Mouse (Mus musculus): ENCODE results near the gene Boc. TPM values are rescaled to one million over a fixed set of nuclear protein-coding genes. Genes with fewer than 3 reads are reported as not detected.

Gene Boc
- polyA plus RNA-seq (2014; fragmentation: Nextera tagmentation; extraction: Ambion mirVana), result 37.8 and 44.7 TPM in 2 replicates

- WGBS, result under 1% methylated on average over 42 of the region's 46 CpGs
Observed at GRCm38 (mm10) chr16:44558471-44559329, at the start of gene Boc. Boc (minus strand) TSS chr16:44558897.

GRCm38 (mm10) chr16:44606643-44607042, 47.9 kb upstream of the Boc start:
- 68% methylated on average over 1 of the region's 1 CpGs for WGBS
- DNase-seq (ENCODE audit: low spot score, missing footprints) (no peak), ATAC-seq (ENCODE audit: low FRiP score) (no peak)
- H3K4me2 ChIP-seq, result no peak overlapping the region
- H3K4me1 ChIP-seq (ENCODE audit: control insufficient read depth, insufficient read depth, low read length), result peaks cover 10% of the 10 kb centered on the region
- no peak overlapping the region for H3K4me3 ChIP-seq (ENCODE audit: low read depth, low read length)
- no peaks in the 10 kb centered on the region for H3K27me3 ChIP-seq (ENCODE audit: control insufficient read depth, insufficient read depth, low read length)
- no peak overlapping the region for H3K9ac ChIP-seq (ENCODE audit: low read length)
- H3K27ac ChIP-seq (ENCODE audit: low read depth, low read length), result no peak overlapping the region
- no peaks in the 10 kb centered on the region for H3K9me3 ChIP-seq (ENCODE audit: control insufficient read depth, low read length)
- no peaks in the 10 kb centered on the region for H3K36me3 ChIP-seq (ENCODE audit: control insufficient read depth, insufficient read depth, low read length)

More at GRCm38 (mm10) chr16:44558471-44559329, at the start of gene Boc:
- peaks cover 2% of the 10 kb centered on the region; the same call in 1 of the 2 replicates for H3K36me3 ChIP-seq (ENCODE audit: control insufficient read depth, insufficient read depth, low read length)
- H3K27ac ChIP-seq (ENCODE audit: low read depth, low read length), result peak within 1 kb of the TSS; percentile 91
- H3K4me3 ChIP-seq (ENCODE audit: low read depth, low read length), result peak within 1 kb of the TSS; percentile 80
- peaks cover 28% of the 10 kb centered on the region for H3K4me1 ChIP-seq (ENCODE audit: control insufficient read depth, insufficient read depth, low read length)
- H3K9me3 ChIP-seq (ENCODE audit: control insufficient read depth, low read length), result no peaks in the 10 kb centered on the region
- ATAC-seq (ENCODE audit: low FRiP score), result peak; percentile 78
- H3K9ac ChIP-seq (ENCODE audit: low read length), result peak within 1 kb of the TSS; percentile 96
- H3K27me3 ChIP-seq (ENCODE audit: control insufficient read depth, insufficient read depth, low read length), result no peaks in the 10 kb centered on the region
- H3K4me2 ChIP-seq, result peak within 1 kb of the TSS; percentile 63
- peak; percentile 97 for DNase-seq (ENCODE audit: low spot score, missing footprints)

DNA sequence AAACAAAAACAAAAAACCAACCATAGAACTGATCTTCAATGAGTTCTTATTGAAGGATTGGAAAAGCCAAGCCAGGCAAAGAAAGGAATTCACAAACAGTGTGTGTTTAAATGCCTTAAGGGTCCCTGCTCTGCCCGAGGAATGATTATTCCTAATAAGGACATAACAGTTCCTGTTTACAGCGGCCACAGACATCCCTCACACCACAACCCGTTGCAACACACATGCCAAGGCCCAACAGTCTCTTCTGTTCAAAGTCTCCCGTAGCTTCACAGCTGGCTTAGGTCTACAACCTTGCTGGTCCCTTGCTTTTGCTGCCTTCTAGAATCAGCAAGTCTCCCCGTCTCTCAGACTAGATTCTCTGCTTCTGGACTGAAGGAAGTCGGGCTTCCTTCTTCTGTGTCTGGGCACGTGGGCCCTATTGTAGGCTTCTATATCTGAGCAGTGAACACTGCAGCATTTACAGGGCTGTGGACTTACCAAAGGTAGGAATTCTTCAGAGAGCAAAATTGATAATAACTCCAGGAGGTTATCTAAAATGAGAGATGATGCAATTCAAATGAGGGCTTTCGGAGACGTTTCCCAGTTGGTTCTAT, 45.4 kb upstream of the Boc start:
- no peak for ATAC-seq (ENCODE audit: low FRiP score)
- peak; percentile 35 for DNase-seq (ENCODE audit: low spot score, missing footprints)
- Histone ChIP-seq H3K27ac (ENCODE audit: low read depth, low read length) (no peak overlapping the region), H3K4me1 (ENCODE audit: control insufficient read depth, insufficient read depth, low read length) (peaks cover 17% of the 10 kb centered on the region), H3K27me3 (ENCODE audit: control insufficient read depth, insufficient read depth, low read length) (no peaks in the 10 kb centered on the region), H3K9me3 (ENCODE audit: control insufficient read depth, low read length) (no peaks in the 10 kb centered on the region), H3K4me2 (no peak overlapping the region), H3K36me3 (ENCODE audit: control insufficient read depth, insufficient read depth, low read length) (no peaks in the 10 kb centered on the region), H3K4me3 (ENCODE audit: low read depth, low read length) (no peak overlapping the region), H3K9ac (ENCODE audit: low read length) (no peak overlapping the region)
- 81% methylated on average over 9 of the region's 9 CpGs for WGBS

DNA sequence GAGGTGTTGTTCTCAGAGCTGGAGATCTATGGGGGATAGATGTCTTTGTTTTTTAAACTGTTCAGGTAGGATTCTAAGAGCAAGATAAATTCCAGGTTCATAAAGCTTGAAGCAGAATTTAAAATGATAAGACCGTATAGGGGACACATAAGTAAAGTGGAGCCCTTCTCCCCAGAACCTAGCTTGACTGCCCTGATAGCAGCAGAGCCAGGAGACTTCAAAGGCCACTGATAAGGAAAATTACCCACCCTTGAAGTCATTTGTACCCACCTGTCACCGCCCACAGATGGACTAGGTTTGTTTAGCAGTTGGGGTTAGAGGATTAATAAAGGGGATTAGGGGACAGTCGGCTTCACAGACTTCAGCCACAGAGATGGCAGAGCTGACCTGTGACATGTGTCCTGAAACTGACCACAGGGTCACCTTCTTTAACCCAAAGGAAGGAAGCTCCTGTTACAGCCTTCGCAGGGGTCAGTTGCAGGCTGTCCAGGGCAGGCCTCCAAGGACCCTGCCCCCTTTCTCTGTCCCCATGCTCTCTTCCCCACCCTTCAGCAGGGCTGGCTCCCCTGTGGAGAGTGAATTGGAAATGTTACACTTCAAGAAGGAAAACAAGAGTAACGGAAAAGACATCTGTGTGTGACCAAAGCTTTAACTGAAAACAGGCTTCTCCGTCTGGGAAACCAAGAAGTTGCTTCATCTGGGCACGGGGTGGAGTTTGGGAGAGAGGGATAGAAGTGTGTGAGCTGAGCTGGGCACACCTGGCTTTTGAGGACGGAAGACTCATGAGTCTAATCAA, 43.5 kb upstream of the Boc start:
- Histone ChIP-seq H3K9ac (ENCODE audit: low read length) (no peak overlapping the region), H3K4me3 (ENCODE audit: low read depth, low read length) (no peak overlapping the region), H3K4me1 (ENCODE audit: control insufficient read depth, insufficient read depth, low read length) (peaks cover 17% of the 10 kb centered on the region), H3K9me3 (ENCODE audit: control insufficient read depth, low read length) (no peaks in the 10 kb centered on the region), H3K36me3 (ENCODE audit: control insufficient read depth, insufficient read depth, low read length) (no peaks in the 10 kb centered on the region), H3K4me2 (no peak overlapping the region), H3K27ac (ENCODE audit: low read depth, low read length) (no peak overlapping the region), H3K27me3 (ENCODE audit: control insufficient read depth, insufficient read depth, low read length) (no peaks in the 10 kb centered on the region)
- peak; percentile 84 for DNase-seq (ENCODE audit: low spot score, missing footprints)
- ATAC-seq (ENCODE audit: low FRiP score), result peak; percentile 36
- 14% methylated on average over 8 of the region's 8 CpGs for WGBS

DNA sequence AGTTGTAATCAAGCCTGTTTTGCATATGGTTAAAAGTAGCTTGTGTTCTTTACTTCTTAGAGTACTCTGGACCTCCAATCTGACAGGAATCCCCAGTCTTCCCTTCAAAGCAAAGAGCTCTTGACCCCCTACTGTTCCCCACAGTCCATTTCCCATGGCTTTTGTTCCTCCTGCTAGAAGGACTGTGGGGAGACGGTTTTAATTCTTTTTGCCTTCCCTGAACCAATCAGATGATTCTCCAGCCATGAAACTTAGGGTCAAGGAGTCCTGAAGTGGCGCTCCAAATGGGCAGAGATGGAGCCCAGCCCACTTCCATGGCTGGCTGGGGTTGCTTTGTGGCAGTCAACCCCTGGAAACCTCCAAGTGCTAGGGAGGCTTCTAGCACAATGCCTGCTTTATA, 42.5 kb upstream of the Boc start:
- no peaks in the 10 kb centered on the region for H3K9me3 ChIP-seq (ENCODE audit: control insufficient read depth, low read length)
- H3K4me2 ChIP-seq, result no peak overlapping the region
- no peaks in the 10 kb centered on the region for H3K27me3 ChIP-seq (ENCODE audit: control insufficient read depth, insufficient read depth, low read length)
- H3K4me1 ChIP-seq (ENCODE audit: control insufficient read depth, insufficient read depth, low read length), result peaks cover 17% of the 10 kb centered on the region
- 0% methylated on average over 2 of the region's 2 CpGs for WGBS
- no peak overlapping the region for H3K9ac ChIP-seq (ENCODE audit: low read length)
- peak; percentile 84 for DNase-seq (ENCODE audit: low spot score, missing footprints)
- H3K4me3 ChIP-seq (ENCODE audit: low read depth, low read length), result no peak overlapping the region
- no peaks in the 10 kb centered on the region for H3K36me3 ChIP-seq (ENCODE audit: control insufficient read depth, insufficient read depth, low read length)
- no peak overlapping the region for H3K27ac ChIP-seq (ENCODE audit: low read depth, low read length)
- ATAC-seq (ENCODE audit: low FRiP score), result peak; percentile 25; the same call in 1 of the 2 replicates

GRCm38 (mm10) chr16:44597106-44597806, 38.6 kb upstream of the Boc start:
- Histone ChIP-seq H3K4me3 (ENCODE audit: low read depth, low read length) (no peak overlapping the region), H3K4me1 (ENCODE audit: control insufficient read depth, insufficient read depth, low read length) (peaks cover 12% of the 10 kb centered on the region), H3K27me3 (ENCODE audit: control insufficient read depth, insufficient read depth, low read length) (no peaks in the 10 kb centered on the region), H3K4me2 (no peak overlapping the region), H3K27ac (ENCODE audit: low read depth, low read length) (no peak overlapping the region), H3K9ac (ENCODE audit: low read length) (no peak overlapping the region), H3K9me3 (ENCODE audit: control insufficient read depth, low read length) (no peaks in the 10 kb centered on the region), H3K36me3 (ENCODE audit: control insufficient read depth, insufficient read depth, low read length) (no peaks in the 10 kb centered on the region)
- ATAC-seq (ENCODE audit: low FRiP score), result no peak
- peak; percentile 73 for DNase-seq (ENCODE audit: low spot score, missing footprints)
- WGBS, result 87% methylated on average over 2 of the region's 2 CpGs

GRCm38 (mm10) chr16:44589506-44589905, 30.8 kb upstream of the Boc start:
- Histone ChIP-seq H3K4me1 (ENCODE audit: control insufficient read depth, insufficient read depth, low read length) (no peaks in the 10 kb centered on the region), H3K27ac (ENCODE audit: low read depth, low read length) (no peak overlapping the region), H3K27me3 (ENCODE audit: control insufficient read depth, insufficient read depth, low read length) (no peaks in the 10 kb centered on the region), H3K36me3 (ENCODE audit: control insufficient read depth, insufficient read depth, low read length) (no peaks in the 10 kb centered on the region), H3K4me3 (ENCODE audit: low read depth, low read length) (no peak overlapping the region), H3K9ac (ENCODE audit: low read length) (no peak overlapping the region), H3K4me2 (no peak overlapping the region), H3K9me3 (ENCODE audit: control insufficient read depth, low read length) (peaks cover 3% of the 10 kb centered on the region; the same call in 1 of the 2 replicates)
- WGBS, result 74% methylated on average over 1 of the region's 1 CpGs
- ATAC-seq (ENCODE audit: low FRiP score), result no peak
- peak; percentile 37 for DNase-seq (ENCODE audit: low spot score, missing footprints)

- H3K27ac ChIP-seq (ENCODE audit: low read depth, low read length), result no peak overlapping the region
- 31% methylated on average over 15 of the region's 15 CpGs for WGBS
- H3K4me3 ChIP-seq (ENCODE audit: low read depth, low read length), result no peak overlapping the region
- H3K4me1 ChIP-seq (ENCODE audit: control insufficient read depth, insufficient read depth, low read length), result peaks cover 6% of the 10 kb centered on the region
- H3K9ac ChIP-seq (ENCODE audit: low read length), result no peak overlapping the region
- no peaks in the 10 kb centered on the region for H3K36me3 ChIP-seq (ENCODE audit: control insufficient read depth, insufficient read depth, low read length)
- ATAC-seq (ENCODE audit: low FRiP score), result peak; percentile 27; the same call in 1 of the 2 replicates
- no peaks in the 10 kb centered on the region for H3K9me3 ChIP-seq (ENCODE audit: control insufficient read depth, low read length)
- DNase-seq (ENCODE audit: low spot score, missing footprints), result peak; percentile 89
- no peaks in the 10 kb centered on the region for H3K27me3 ChIP-seq (ENCODE audit: control insufficient read depth, insufficient read depth, low read length)
- H3K4me2 ChIP-seq, result no peak overlapping the region; the same call in 1 of the 2 replicates
Observed at GRCm38 (mm10) chr16:44579421-44580024, 20.8 kb upstream of the Boc start.
